Mouse (Mus musculus) bone marrow, adult 2 months (tissue): ENCODE measurements at regions not wholly inside any gene's neighbourhood (a gene's known extent, or its start where the extent isn't known, plus 50 kb on each side); places are given as distances from the start of the nearest gene placed in this dataset.

Source experiments
- CTCF ChIP-seq: fragments of 200-500 bp; IDR thresholded peaks from 2 replicates; pipeline ENCODE4 v1.5.1; 2011; ENCODE audit warnings: low read length, control low read depth; ENCODE audit not compliant: control insufficient read depth, insufficient read depth
- POLR2A ChIP-seq: fragments of 200-500 bp; IDR thresholded peaks from 2 replicates; pipeline ENCODE4 v1.6.1; 2011; ENCODE audit warnings: low read depth, mild to moderate bottlenecking, control low read depth, low read length, borderline replicate concordance; ENCODE audit not compliant: control insufficient read depth

DNA sequence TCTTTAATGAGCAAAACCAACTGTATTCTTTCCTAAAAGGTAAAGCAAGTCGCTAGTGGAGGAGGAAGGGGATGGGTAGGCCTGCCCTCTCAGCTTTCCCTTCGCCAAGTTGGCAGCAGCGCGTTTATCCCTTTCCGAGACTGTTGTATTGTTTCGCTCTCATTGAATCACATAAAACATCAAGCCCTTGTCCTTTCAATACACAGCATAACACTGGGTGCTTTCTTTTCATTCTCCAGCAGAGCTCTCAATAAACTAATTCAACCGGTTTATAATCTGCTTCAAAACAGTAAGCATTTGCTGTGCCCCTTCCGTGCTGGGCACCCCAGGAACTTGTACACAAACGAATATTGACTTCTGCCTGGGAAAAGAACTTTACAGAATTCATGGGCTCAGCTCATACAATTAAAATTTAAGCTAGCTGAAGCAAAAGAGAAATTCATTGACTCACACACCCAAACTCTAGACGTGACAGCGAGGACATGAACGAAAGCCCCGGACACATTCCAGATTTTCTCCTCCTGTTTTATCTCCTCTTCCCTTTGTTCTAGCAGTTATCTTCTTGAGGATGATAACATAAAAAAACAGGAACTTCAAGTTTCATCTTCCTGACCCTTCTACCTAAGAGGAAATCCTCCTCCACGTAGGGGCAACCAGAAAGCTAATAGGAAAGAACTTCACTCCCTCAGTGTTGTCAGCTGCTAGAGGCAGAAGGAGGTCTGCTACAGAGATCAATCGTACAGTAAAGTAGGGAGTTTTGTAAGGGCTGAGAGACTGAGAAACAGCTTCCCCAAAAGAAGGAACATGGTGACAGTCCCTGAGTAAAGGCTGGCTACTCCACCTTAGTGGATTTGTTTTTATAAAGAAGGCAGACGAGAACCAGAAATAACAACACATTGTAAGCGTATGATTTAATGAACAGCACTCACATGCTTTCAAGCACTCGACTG is 177.9 kb downstream of the Kdr start:
- no peak for TF ChIP-seq POLR2A
- TF ChIP-seq CTCF: no peak
